Mouse (Mus musculus): Measurements from ENCODE around the gene Ddx60. TPM values are rescaled to one million over a fixed set of nuclear protein-coding genes. Genes with fewer than 3 reads are reported as not detected.
A peak's percentile ranks its signal among the peaks of the same experiment; 100 is the strongest.

Ddx60 gene
- total RNA-seq (2012; rRNA removed) (0.08 and 0.21 TPM in 2 replicates), total RNA-seq (2014; rRNA removed) (0.47 and 0.69 TPM in 2 replicates), polyA plus RNA-seq (2012; ENCODE audit: insufficient read length, low read depth) (0.20 and 0.56 TPM in 2 replicates)

DNA sequence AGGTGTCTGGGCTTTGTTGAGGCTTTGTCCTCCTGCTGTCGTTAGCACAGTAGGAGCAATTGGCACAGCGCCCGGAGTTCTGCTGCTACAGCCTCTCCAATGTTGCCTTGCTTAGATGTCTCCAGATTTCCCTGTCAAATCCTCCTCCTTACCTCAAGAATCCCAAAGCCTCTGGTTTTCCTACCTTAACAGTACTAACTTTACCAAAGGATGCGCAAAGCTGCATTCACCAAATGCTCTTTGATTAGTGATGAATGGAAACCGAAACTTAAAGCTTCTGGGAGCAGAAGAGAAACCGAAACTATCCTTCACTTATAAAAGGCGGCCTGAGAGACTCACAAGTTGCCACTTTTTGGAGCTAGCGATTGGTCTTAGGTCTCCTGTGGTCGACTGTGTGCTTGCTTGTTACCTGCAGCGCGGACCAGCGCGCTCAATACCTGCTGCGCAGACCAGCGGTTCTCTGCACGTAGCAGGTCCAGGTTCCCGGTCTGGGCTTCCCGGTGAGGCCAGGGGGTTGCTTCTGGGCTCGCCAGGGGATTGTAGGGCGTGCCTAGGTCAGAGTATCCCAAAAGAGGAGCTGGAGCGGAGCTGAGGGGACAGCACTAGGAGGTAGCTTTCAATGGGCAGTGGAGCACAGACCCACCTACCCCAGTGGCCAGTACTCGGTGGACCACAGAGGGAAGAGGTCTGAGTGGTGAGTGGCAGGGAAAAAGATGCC is at the start of gene Ddx60:
Gene Ddx60, plus strand, starts transcription at position 311 of the 718 bp plus-strand sequence.
- H3K36me3 ChIP-seq (replicated peaks in 1 of 2; ENCODE audit: control insufficient read depth in 1 of 2, insufficient read depth in 1 of 2, low read length in 1 of 2): no peaks in the 10 kb centered on the region
- peak; percentile 64 for DNase-seq (ENCODE audit: extremely low read depth)
- dilution Hi-C loops (cut with MboI; ENCODE audit: extremely low pct_ligation_motif_present, extremely low pct_unique_long_range_greater_than_20kb, low sequenced_read_pairs) (no loop called here), in situ Hi-C loops (cut with MboI; ENCODE audit: low pct_ligation_motif_present, low pct_unique_long_range_greater_than_20kb, low sequenced_read_pairs) (no loop called here)
- peak within 1 kb of the TSS; percentile 48 to 78 (median 57) for H3K4me3 ChIP-seq (replicated peaks in 1 of 3; ENCODE audit: low read depth in 2 of 3, low read length in 2 of 3, poor library complexity in 1 of 3)
- H3K9ac ChIP-seq (ENCODE audit: insufficient read depth, low read depth): peak within 1 kb of the TSS; percentile 37
- H3K4me2 ChIP-seq (ENCODE audit: insufficient read depth, low read depth, poor library complexity, severe bottlenecking): peak within 1 kb of the TSS; percentile 94
- peaks cover 0 to 17% of the 10 kb centered on the region in 2 experiments; a peak in 2 of 4 replicates for H3K4me1 ChIP-seq (ENCODE audit: control insufficient read depth in 1 of 2, insufficient read depth in 2 of 2)
- H3K27me3 ChIP-seq (replicated peaks): no peaks in the 10 kb centered on the region
- no peaks in the 10 kb centered on the region for H3K79me2 ChIP-seq (replicated peaks; ENCODE audit: control insufficient read depth, extremely low read depth, insufficient read depth, poor library complexity, severe bottlenecking)
- peak; percentile 36; the same call in 1 of the 2 replicates for TF ChIP-seq ETS1 (conservative IDR thresholded peaks at IDR 0.05; ENCODE audit: low read depth, low read length)
- no peak for TF ChIP-seq MXI1 (IDR thresholded peaks at IDR 0.05; ENCODE audit: low read depth, low read length)
- peak; percentile 68; the same call in 1 of the 2 replicates for TF ChIP-seq TBP (conservative IDR thresholded peaks at IDR 0.05; ENCODE audit: low read depth, low read length)
- no peak for TF ChIP-seq RAD21 (IDR thresholded peaks at IDR 0.05; ENCODE audit: low read depth, low read length)
- no peak for TF ChIP-seq BHLHE40 (IDR thresholded peaks at IDR 0.05; ENCODE audit: low read depth, low read length)
- TF ChIP-seq EP300 (IDR thresholded peaks at IDR 0.05; ENCODE audit: low read length): 0 out of 2 replicates have a peak, but pooled peaks have one; percentile 30
- no peak for TF ChIP-seq MAZ (IDR thresholded peaks at IDR 0.05; ENCODE audit: low read depth, low read length)
- TF ChIP-seq CTCF (conservative IDR thresholded peaks at IDR 0.05 in 1 of 2, IDR thresholded peaks at IDR 0.05 in 1 of 2; ENCODE audit: low read depth in 2 of 2, low read length in 2 of 2): no peak
- TF ChIP-seq IRF4 (IDR thresholded peaks at IDR 0.05; ENCODE audit: low read depth, low read length): peak; percentile 76; the same call in 1 of the 2 replicates
- H3K9me3 ChIP-seq (replicated peaks; ENCODE audit: low read length): no peaks in the 10 kb centered on the region
- H3K27ac ChIP-seq (ENCODE audit: insufficient read depth, low read depth): no peak within 1 kb of the TSS

DNA sequence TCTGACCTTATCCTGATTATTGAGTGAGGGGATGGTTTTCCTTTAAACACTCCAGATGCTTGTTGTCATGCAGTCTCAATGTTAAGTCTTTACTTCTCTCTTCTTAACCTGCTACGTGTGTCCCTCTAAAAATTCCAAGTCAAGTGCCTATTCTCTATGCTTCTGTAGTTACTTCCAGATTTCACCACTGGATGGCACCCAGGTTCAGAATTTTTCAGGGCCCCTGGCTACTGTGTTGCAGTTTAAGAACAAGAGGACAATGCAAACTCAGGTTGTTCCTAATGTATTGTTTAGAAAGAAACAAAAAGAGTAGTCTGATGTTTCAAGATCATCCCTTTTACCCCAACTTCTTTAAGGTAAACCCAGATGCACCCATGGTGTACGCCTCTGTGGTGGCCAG is 33.8 kb upstream of the Ddx60 start:
- no peaks in the 10 kb centered on the region for H3K27me3 ChIP-seq (replicated peaks)
- H3K4me1 ChIP-seq (ENCODE audit: control insufficient read depth in 1 of 2, insufficient read depth in 2 of 2): no peaks in the 10 kb centered on the region
- no peaks in the 10 kb centered on the region for H3K79me2 ChIP-seq (replicated peaks; ENCODE audit: control insufficient read depth, extremely low read depth, insufficient read depth, poor library complexity, severe bottlenecking)
- H3K9ac ChIP-seq (ENCODE audit: insufficient read depth, low read depth): no peak overlapping the region
- in situ Hi-C loops (cut with MboI; ENCODE audit: low pct_ligation_motif_present, low pct_unique_long_range_greater_than_20kb, low sequenced_read_pairs) (loop anchor here (25.0 kb wide), 1 partner anchor 143 kb away; no protein-coding TSS in a partner anchor), dilution Hi-C loops (cut with MboI; ENCODE audit: extremely low pct_ligation_motif_present, extremely low pct_unique_long_range_greater_than_20kb, low sequenced_read_pairs) (no loop called here)
- no peaks in the 10 kb centered on the region for H3K36me3 ChIP-seq (replicated peaks in 1 of 2; ENCODE audit: control insufficient read depth in 1 of 2, insufficient read depth in 1 of 2, low read length in 1 of 2)
- H3K4me2 ChIP-seq (ENCODE audit: insufficient read depth, low read depth, poor library complexity, severe bottlenecking): no peak overlapping the region
- DNase-seq (ENCODE audit: extremely low read depth): peak; percentile 37
- H3K4me3 ChIP-seq (replicated peaks in 1 of 3; ENCODE audit: low read depth in 2 of 3, low read length in 2 of 3, poor library complexity in 1 of 3): no peak overlapping the region
- no peak for TF ChIP-seq NELFE (IDR thresholded peaks at IDR 0.05; ENCODE audit: low read depth, low read length)
- peak; percentile 67 for TF ChIP-seq SMC3 (IDR thresholded peaks at IDR 0.05; ENCODE audit: low read depth, low read length)
- no peak for TF ChIP-seq MAZ (IDR thresholded peaks at IDR 0.05; ENCODE audit: low read depth, low read length)
- TF ChIP-seq RAD21 (IDR thresholded peaks at IDR 0.05; ENCODE audit: low read depth, low read length): peak; percentile 66
- TF ChIP-seq CTCF (conservative IDR thresholded peaks at IDR 0.05 in 1 of 2, IDR thresholded peaks at IDR 0.05 in 1 of 2; ENCODE audit: low read depth in 2 of 2, low read length in 2 of 2): peak; percentile 19 to 70; a peak in 2 of 4 replicates
- H3K27ac ChIP-seq (ENCODE audit: insufficient read depth, low read depth): no peak overlapping the region
- H3K9me3 ChIP-seq (replicated peaks; ENCODE audit: low read length): no peaks in the 10 kb centered on the region

Data from CH12.LX (cell line).